Mouse (Mus musculus): Measurements from ENCODE around the gene Dclk3. TPM values are rescaled to one million over a fixed set of nuclear protein-coding genes. Genes with fewer than 3 reads are reported as not detected.

The Dclk3 gene
- polyA plus RNA-seq, 1 experiment, result not detected

DNA sequence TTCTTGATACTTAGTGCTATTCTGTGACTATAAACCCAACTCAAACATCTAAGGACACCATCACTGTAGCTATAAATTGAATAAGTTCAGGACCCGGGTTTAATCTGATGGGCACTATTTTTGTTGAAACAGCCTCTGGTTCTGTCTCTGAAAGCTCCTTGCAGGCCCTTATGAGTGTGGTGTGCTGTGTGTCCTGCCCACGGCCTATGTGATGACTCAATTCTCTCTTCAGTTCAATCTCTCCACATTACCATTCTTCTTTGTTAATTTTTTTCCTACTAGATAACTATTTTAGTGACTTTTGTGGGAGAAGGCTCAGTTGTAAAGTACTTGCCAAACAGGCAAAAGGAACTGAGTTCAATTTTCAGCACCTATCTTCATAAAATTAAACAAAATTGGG, 7.3 kb downstream of the Dclk3 start:
- no peak overlapping the region for H3K27ac ChIP-seq (ENCODE audit: control insufficient read depth, insufficient read depth, low read depth, low read length, poor library complexity)
- no peaks in the 10 kb centered on the region for H3K4me1 ChIP-seq (ENCODE audit: control insufficient read depth, insufficient read depth, low read length)
- 68% methylated on average over 2 of the region's 2 CpGs for WGBS
- H3K4me3 ChIP-seq (replicated peaks; ENCODE audit: control insufficient read depth, low read depth, low read length), result no peak overlapping the region
- TF ChIP-seq CTCF (IDR thresholded peaks at IDR 0.05; ENCODE audit: control insufficient read depth, insufficient read depth, low read length), result no peak
- no peak for TF ChIP-seq POLR2A (IDR thresholded peaks at IDR 0.05; ENCODE audit: borderline replicate concordance, control insufficient read depth, low read depth, low read length)

DNA sequence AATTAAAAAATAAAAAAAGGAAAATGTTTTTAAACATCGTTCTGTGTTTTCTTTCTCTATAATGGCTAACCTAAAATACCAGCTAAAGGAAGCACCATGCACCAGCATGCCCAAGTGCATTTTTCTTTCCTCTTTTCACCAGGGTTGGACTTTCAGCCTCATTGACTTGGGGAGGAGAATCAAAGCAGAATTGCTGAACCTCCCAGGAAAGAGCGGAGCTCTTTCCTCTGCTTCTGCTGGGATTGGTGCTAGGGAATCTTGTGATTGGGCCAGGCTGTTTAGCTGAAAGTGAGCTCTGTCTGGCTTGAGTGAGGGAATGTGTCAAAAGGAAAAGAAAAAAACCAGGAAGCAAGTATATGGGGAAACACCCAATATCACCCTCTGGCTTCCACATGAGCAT, 10.1 kb downstream of the Dclk3 start:
- Histone ChIP-seq H3K4me1 (ENCODE audit: control insufficient read depth, insufficient read depth, low read length) (no peaks in the 10 kb centered on the region), H3K27ac (ENCODE audit: control insufficient read depth, insufficient read depth, low read depth, low read length, poor library complexity) (no peak overlapping the region), H3K4me3 (replicated peaks; ENCODE audit: control insufficient read depth, low read depth, low read length) (no peak overlapping the region)
- 73% methylated on average over 2 of the region's 2 CpGs for WGBS
- TF ChIP-seq POLR2A (IDR thresholded peaks at IDR 0.05; ENCODE audit: borderline replicate concordance, control insufficient read depth, low read depth, low read length), result no peak
- no peak for TF ChIP-seq CTCF (IDR thresholded peaks at IDR 0.05; ENCODE audit: control insufficient read depth, insufficient read depth, low read length)

DNA sequence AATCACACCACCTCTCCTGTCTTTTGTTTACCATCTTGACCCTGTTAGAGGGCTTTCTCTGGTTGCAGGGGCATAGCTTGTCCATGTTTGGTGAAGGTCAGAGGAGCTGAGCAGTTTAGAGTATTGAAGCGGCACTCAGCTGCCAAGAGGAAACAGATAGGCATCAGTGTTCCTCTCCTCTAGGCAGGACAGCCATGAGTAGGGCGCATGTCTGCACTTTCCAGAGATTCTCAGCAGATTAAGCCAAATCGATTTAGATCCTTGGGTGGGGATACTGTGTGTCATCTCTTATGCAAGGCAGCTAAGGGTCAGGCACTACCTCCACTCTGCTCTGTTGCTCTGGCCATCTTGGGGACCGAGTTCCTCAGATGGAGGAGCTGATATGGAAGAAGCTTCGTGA, 11.0 kb downstream of the Dclk3 start:
- TF ChIP-seq CTCF (IDR thresholded peaks at IDR 0.05; ENCODE audit: control insufficient read depth, insufficient read depth, low read length) (no peak), POLR2A (IDR thresholded peaks at IDR 0.05; ENCODE audit: borderline replicate concordance, control insufficient read depth, low read depth, low read length) (no peak)
- Histone ChIP-seq H3K4me1 (ENCODE audit: control insufficient read depth, insufficient read depth, low read length) (no peaks in the 10 kb centered on the region), H3K27ac (ENCODE audit: control insufficient read depth, insufficient read depth, low read depth, low read length, poor library complexity) (no peak overlapping the region), H3K4me3 (replicated peaks; ENCODE audit: control insufficient read depth, low read depth, low read length) (no peak overlapping the region)
- 47% methylated on average over 5 of the region's 5 CpGs for WGBS

DNA sequence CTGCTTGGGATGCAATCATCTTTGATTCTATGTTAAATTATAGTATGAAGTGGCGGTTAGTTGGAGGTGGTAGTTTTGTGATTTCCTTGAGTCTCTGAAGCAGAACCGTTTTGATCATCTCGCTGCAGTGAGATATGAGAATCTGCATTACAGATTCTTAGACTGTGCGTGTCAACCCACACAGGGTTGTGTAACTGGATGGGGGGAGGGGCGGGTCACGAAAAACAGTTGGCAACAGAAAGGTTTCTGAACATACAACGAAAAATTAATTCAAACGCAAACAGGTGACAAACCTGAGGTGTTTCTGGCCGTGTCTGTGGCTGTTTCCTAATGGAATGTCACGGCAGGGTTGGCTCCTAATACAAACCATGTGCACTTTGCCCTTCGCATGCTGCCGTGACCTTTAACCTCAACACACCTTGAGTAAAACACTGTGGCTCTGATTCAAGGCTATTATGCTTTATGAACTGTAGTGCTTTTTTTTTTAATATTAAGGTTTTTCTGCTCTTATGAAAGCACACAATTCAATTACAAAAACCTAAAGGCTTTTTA, 12.0 kb downstream of the Dclk3 start:
- H3K27ac ChIP-seq (ENCODE audit: control insufficient read depth, insufficient read depth, low read depth, low read length, poor library complexity), result no peak overlapping the region
- no peak for TF ChIP-seq POLR2A (IDR thresholded peaks at IDR 0.05; ENCODE audit: borderline replicate concordance, control insufficient read depth, low read depth, low read length)
- TF ChIP-seq CTCF (IDR thresholded peaks at IDR 0.05; ENCODE audit: control insufficient read depth, insufficient read depth, low read length), result no peak
- H3K4me1 ChIP-seq (ENCODE audit: control insufficient read depth, insufficient read depth, low read length), result no peaks in the 10 kb centered on the region
- WGBS, result 78% methylated on average over 12 of the region's 12 CpGs
- H3K4me3 ChIP-seq (replicated peaks; ENCODE audit: control insufficient read depth, low read depth, low read length), result no peak overlapping the region

DNA sequence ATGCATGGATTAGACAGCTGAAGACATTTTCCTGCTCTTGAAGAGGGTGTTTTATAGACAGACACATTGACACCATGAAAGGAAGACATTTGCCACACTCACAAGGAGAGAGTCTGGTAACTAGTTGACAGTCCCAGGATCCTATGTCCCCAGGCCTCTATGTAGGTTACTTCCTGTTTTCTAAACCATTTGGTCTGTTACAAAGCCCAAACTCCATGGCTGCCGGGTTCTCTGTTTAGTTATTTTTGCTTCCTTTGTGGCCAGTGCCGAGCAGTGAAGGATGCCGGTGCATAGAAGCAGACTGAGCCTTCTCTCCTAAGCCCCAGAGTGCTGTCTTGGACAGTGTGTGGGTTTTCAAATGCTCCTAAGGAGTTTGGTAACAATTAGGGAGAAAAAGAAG, 15.0 kb downstream of the Dclk3 start:
- no peak for TF ChIP-seq POLR2A (IDR thresholded peaks at IDR 0.05; ENCODE audit: borderline replicate concordance, control insufficient read depth, low read depth, low read length)
- no peak for TF ChIP-seq CTCF (IDR thresholded peaks at IDR 0.05; ENCODE audit: control insufficient read depth, insufficient read depth, low read length)
- H3K4me1 ChIP-seq (ENCODE audit: control insufficient read depth, insufficient read depth, low read length), result no peaks in the 10 kb centered on the region
- H3K4me3 ChIP-seq (replicated peaks; ENCODE audit: control insufficient read depth, low read depth, low read length), result no peak overlapping the region
- 4% methylated on average over 3 of the region's 3 CpGs for WGBS
- H3K27ac ChIP-seq (ENCODE audit: control insufficient read depth, insufficient read depth, low read depth, low read length, poor library complexity), result no peak overlapping the region

DNA sequence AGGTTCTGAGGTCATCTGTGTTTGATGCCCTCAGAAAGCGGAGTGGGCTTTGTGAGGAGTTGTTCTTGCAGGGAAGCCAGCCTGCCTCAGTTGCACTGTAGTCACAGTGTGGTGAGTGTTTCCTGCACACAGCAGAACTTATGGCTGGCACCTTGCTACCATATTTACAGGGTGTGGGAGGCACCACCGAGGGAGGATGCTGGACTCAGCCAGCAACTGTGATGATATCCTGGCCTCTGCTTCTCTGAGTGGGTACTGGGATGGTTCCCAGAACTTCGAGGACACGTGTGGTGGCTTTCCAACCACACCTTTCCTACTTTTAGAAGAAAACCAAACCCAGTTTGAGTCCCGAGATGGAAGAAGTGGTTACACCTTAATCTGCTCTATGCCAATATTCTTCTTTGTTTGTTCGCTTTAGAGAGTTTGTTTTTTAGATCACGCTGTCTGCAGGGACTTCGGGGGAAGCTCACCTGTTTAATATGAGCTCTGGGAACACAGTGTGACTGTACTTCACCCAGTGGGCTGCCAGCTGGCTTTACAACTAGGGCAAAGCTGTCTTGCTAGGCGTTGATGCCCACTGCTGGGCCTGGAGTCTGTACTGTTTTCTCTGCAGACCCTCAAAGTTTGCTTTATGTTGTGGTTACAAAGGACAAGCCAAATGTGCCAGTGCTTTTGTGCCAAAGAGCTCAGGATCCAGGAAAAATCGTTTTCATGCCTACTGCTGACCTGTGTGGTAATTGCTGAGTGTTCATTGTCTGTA, 18.5 kb downstream of the Dclk3 start:
- no peak overlapping the region for H3K27ac ChIP-seq (ENCODE audit: control insufficient read depth, insufficient read depth, low read depth, low read length, poor library complexity)
- no peak overlapping the region for H3K4me3 ChIP-seq (replicated peaks; ENCODE audit: control insufficient read depth, low read depth, low read length)
- TF ChIP-seq CTCF (IDR thresholded peaks at IDR 0.05; ENCODE audit: control insufficient read depth, insufficient read depth, low read length) (no peak), POLR2A (IDR thresholded peaks at IDR 0.05; ENCODE audit: borderline replicate concordance, control insufficient read depth, low read depth, low read length) (no peak)
- 73% methylated on average over 10 of the region's 10 CpGs for WGBS
- H3K4me1 ChIP-seq (ENCODE audit: control insufficient read depth, insufficient read depth, low read length), result no peaks in the 10 kb centered on the region

DNA sequence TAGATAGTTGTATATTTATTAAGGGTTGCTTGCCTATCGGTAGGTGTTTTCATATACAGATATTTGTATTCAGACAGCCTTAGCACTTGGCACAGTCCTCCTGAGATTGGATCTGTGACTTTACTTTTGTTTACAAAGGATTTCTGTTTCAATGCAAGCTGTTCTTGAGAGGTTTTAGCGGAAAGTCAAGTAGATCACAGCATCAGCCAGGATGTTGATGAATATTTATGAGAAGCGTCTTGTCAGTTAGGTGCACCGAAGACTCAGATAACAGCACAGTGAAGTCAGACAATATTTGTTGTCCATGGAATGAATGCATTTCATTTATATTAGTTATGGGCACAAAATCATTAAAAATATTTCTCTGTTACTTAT, 19.0 kb downstream of the Dclk3 start:
- Histone ChIP-seq H3K4me3 (replicated peaks; ENCODE audit: control insufficient read depth, low read depth, low read length) (no peak overlapping the region), H3K4me1 (ENCODE audit: control insufficient read depth, insufficient read depth, low read length) (no peaks in the 10 kb centered on the region), H3K27ac (ENCODE audit: control insufficient read depth, insufficient read depth, low read depth, low read length, poor library complexity) (no peak overlapping the region)
- TF ChIP-seq CTCF (IDR thresholded peaks at IDR 0.05; ENCODE audit: control insufficient read depth, insufficient read depth, low read length) (no peak), POLR2A (IDR thresholded peaks at IDR 0.05; ENCODE audit: borderline replicate concordance, control insufficient read depth, low read depth, low read length) (no peak)
- 87% methylated on average over 4 of the region's 4 CpGs for WGBS

DNA sequence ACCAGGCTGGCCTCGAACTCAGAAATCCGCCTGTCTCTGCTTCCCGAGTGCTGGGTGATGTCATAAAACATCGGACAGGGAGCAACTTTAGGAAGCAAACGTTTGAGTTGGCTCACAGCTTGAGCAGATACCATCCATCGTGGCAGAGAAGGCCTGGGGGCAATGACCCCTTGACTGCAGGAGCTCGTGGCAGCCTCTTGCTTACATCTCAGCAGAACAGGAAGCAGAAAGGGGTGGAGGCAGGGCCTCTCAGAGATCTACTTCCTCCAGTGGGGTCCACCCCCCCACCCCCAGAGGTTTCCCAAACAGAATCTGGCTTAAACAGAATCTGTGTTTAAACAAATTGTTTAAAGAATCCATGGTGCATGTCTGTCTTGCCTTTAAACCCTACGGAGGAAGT, 20.6 kb downstream of the Dclk3 start:
- no peak for TF ChIP-seq POLR2A (IDR thresholded peaks at IDR 0.05; ENCODE audit: borderline replicate concordance, control insufficient read depth, low read depth, low read length)
- TF ChIP-seq CTCF (IDR thresholded peaks at IDR 0.05; ENCODE audit: control insufficient read depth, insufficient read depth, low read length), result no peak
- H3K4me3 ChIP-seq (replicated peaks; ENCODE audit: control insufficient read depth, low read depth, low read length), result no peak overlapping the region
- WGBS, result 43% methylated on average over 8 of the region's 8 CpGs
- no peaks in the 10 kb centered on the region for H3K4me1 ChIP-seq (ENCODE audit: control insufficient read depth, insufficient read depth, low read length)
- H3K27ac ChIP-seq (ENCODE audit: control insufficient read depth, insufficient read depth, low read depth, low read length, poor library complexity), result no peak overlapping the region
